Mouse (Mus musculus) liver, embryonic 16.5 days (tissue): ENCODE measurements around the gene Prss50. TPM values are rescaled to one million over a fixed set of nuclear protein-coding genes. Genes with fewer than 3 reads are reported as not detected.

ENCODE experiments used
- ATAC-seq: fragments of 200-750 bp; cut with Nextera tagmentation; 2 replicates; pipeline ENCODE4 v1.8.0; 2017; ENCODE audit warnings: low read depth, mild to moderate bottlenecking, moderate number of reproducible peaks, moderate library complexity
- H3K27ac ChIP-seq: fragments of 300-500 bp; sonication (generic); 2 replicates; pipeline ENCODE4 v1.5.1; 2014; ENCODE audit warnings: mild to moderate bottlenecking, low read length
- H3K27me3 ChIP-seq: fragments of 300-500 bp; sonication (generic); 2 replicates; pipeline ENCODE4 v1.6.1; 2014; ENCODE audit warnings: low read depth, low read length, mixed read lengths; ENCODE audit not compliant: control insufficient read depth, insufficient read depth
- H3K36me3 ChIP-seq: fragments of 300-500 bp; sonication (generic); 2 replicates; pipeline ENCODE4 v1.6.1; 2014; ENCODE audit warnings: mild to moderate bottlenecking; ENCODE audit not compliant: control insufficient read depth, insufficient read depth
- H3K4me1 ChIP-seq: fragments of 300-500 bp; sonication (generic); 2 replicates; pipeline ENCODE4 v1.6.1; 2014; ENCODE audit warnings: low read depth, low read length, mixed read lengths; ENCODE audit not compliant: control insufficient read depth
- H3K4me2 ChIP-seq: fragments of 300-500 bp; sonication (generic); 2 replicates; pipeline ENCODE4 v1.6.1; 2014; ENCODE audit warnings: low read depth, low read length, mixed read lengths
- H3K4me3 ChIP-seq: fragments of 300-500 bp; sonication (generic); 2 replicates; pipeline ENCODE4 v1.5.1; 2014; ENCODE audit warnings: low read depth, mild to moderate bottlenecking, low read length
- H3K9ac ChIP-seq: fragments of 300-500 bp; sonication (generic); 2 replicates; pipeline ENCODE4 v1.6.1; 2014; ENCODE audit warnings: low read depth, low read length
- H3K9me3 ChIP-seq: fragments of 300-500 bp; sonication (generic); replicated peaks from 2 replicates; pipeline ENCODE4 v1.6.1; 2016; ENCODE audit warnings: low read length; ENCODE audit not compliant: control insufficient read depth
- WGBS: fragments of 180-500 bp; shearing (Covaris S2); extraction: QIAGEN DNeasy Blood & Tissue Kit; methylation state at CpG from one replicate; pipeline ENCODE4 v1.1.7; 2014; ENCODE audit not compliant: insufficient replicate concordance; 5-methylcytosine and 5-hydroxymethylcytosine counted together
- polyA plus RNA-seq: library from polyadenylated mRNA; unstranded; fragments of >200 nt; fragmentation: Nextera tagmentation; extraction: Ambion mirVana; gene quantifications from 2 replicates; pipeline ENCODE4 v1.2.1, GENCODE M21; 2015

Prss50 gene
- polyA plus RNA-seq, 1 experiment from 2014 or later: 8.2 TPM

GRCm38 (mm10) chr9:110907838-110908630 is 50.3 kb downstream of the Prss50 start:
- 58% methylated on average over 4 of the region's 4 CpGs for WGBS

GRCm38 (mm10) chr9:110908631-110909016 is 50.9 kb downstream of the Prss50 start:
- Histone ChIP-seq H3K4me2 (no peak overlapping the region), H3K9me3 (no peaks in the 10 kb centered on the region), H3K4me1 (no peaks in the 10 kb centered on the region), H3K27ac (no peak overlapping the region), H3K4me3 (no peak overlapping the region), H3K36me3 (no peaks in the 10 kb centered on the region), H3K27me3 (no peaks in the 10 kb centered on the region), H3K9ac (no peak overlapping the region)
- no peak for ATAC-seq
- 68% methylated on average over 3 of the region's 3 CpGs for WGBS

More at GRCm38 (mm10) chr9:110907838-110908630, 50.3 kb downstream of the Prss50 start:
- Histone ChIP-seq H3K4me1 (no peaks in the 10 kb centered on the region), H3K9ac (no peak overlapping the region), H3K27me3 (no peaks in the 10 kb centered on the region), H3K36me3 (no peaks in the 10 kb centered on the region), H3K27ac (no peak overlapping the region), H3K4me3 (no peak overlapping the region), H3K9me3 (no peaks in the 10 kb centered on the region), H3K4me2 (no peak overlapping the region)
- ATAC-seq: no peak

GRCm38 (mm10) chr9:110909371-110909967 is 51.7 kb downstream of the Prss50 start:
- Histone ChIP-seq H3K27me3 (no peaks in the 10 kb centered on the region), H3K36me3 (no peaks in the 10 kb centered on the region), H3K4me3 (no peak overlapping the region), H3K4me2 (no peak overlapping the region), H3K9me3 (no peaks in the 10 kb centered on the region), H3K27ac (no peak overlapping the region), H3K4me1 (no peaks in the 10 kb centered on the region), H3K9ac (no peak overlapping the region)
- WGBS: 45% methylated on average over 6 of the region's 6 CpGs
- ATAC-seq: no peak

Other genes with a start within 250 kb of the Prss50 start
- gene Nradd, start 233.5 kb upstream of the Prss50 start, polyA plus RNA-seq: 1.4 and 1.9 TPM in 2 replicates
- gene Nbeal2, start 203.8 kb upstream of the Prss50 start, polyA plus RNA-seq: 1.7 and 2.8 TPM in 2 replicates
- gene Ccdc12, start 201.5 kb upstream of the Prss50 start, polyA plus RNA-seq: 59.5 and 60.5 TPM in 2 replicates
- 1.1 and 1.9 TPM in 2 replicates for gene Myl3, start 116.1 kb upstream of the Prss50 start, polyA plus RNA-seq
- gene Pth1r, start 110.8 kb upstream of the Prss50 start, polyA plus RNA-seq: 2.3 and 2.5 TPM in 2 replicates
- gene Prss42, start 59.8 kb upstream of the Prss50 start, polyA plus RNA-seq: not detected in 2 replicates
- not detected in 2 replicates for gene Prss44, start 44.0 kb upstream of the Prss50 start, polyA plus RNA-seq
- not detected in 2 replicates for gene Prss43, start 31.3 kb upstream of the Prss50 start, polyA plus RNA-seq
- not detected in 2 replicates for gene Prss45, start 23.4 kb upstream of the Prss50 start, polyA plus RNA-seq
- gene Prss46, start 13.5 kb upstream of the Prss50 start, polyA plus RNA-seq: not detected in 2 replicates
- gene Als2cl, start 21.9 kb downstream of the Prss50 start, polyA plus RNA-seq: 1.8 and 2.0 TPM in 2 replicates
- 2.0 and 2.8 TPM in 2 replicates for gene Tmie, start 22.1 kb downstream of the Prss50 start, polyA plus RNA-seq
- not detected in 2 replicates for gene Fam240a, start 58.9 kb downstream of the Prss50 start, polyA plus RNA-seq
- gene Tdgf1, start 88.2 kb downstream of the Prss50 start, polyA plus RNA-seq: not detected in 2 replicates
- 0.29 and 0.44 TPM in 2 replicates for gene Lrrc2, start 93.6 kb downstream of the Prss50 start, polyA plus RNA-seq
- 13.7 and 18.1 TPM in 2 replicates for gene Rtp3, start 132.6 kb downstream of the Prss50 start, polyA plus RNA-seq
- gene Ltf, start 161.3 kb downstream of the Prss50 start, polyA plus RNA-seq: 173 and 211 TPM in 2 replicates
- 15.7 and 18.2 TPM in 2 replicates for gene Ccrl2, start 199.6 kb downstream of the Prss50 start, polyA plus RNA-seq